Mouse (Mus musculus): ENCODE measurements around the gene Shisal1. TPM values are rescaled to one million over a fixed set of nuclear protein-coding genes. Genes with fewer than 3 reads are reported as not detected.
A peak's percentile ranks its signal among the peaks of the same experiment; 100 is the strongest.

The Shisal1 gene
- polyA plus RNA-seq, 1 experiment from 2014 or later: 0.74 TPM

DNA sequence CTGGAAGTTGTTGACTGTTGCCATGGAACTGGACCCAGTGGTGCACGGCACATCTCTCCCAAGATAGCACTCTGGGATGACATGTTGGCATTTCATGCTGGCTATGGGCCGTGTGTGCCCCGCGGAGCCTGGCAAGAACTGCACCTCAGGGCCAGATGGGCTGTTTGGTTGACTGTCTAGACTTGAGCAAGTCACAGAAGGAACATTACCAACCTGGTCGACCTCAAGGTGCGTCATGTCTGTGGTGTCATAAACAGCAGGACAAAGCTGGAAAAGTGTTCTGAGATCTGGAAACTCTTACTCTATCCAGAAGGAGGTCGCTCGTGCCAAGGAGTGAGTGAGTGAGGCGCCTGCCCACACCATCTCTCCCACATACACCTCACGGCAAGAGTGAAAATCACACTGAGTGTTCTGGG, 80.3 kb downstream of the Shisal1 start:
- Histone ChIP-seq H3K9me3 (ENCODE audit: control insufficient read depth, low read length) (peaks cover 3% of the 10 kb centered on the region), H3K4me1 (replicated peaks; ENCODE audit: control insufficient read depth, insufficient read depth, low read length) (no peaks in the 10 kb centered on the region), H3K4me3 (ENCODE audit: low read length) (no peak overlapping the region), H3K27me3 (ENCODE audit: control insufficient read depth, insufficient read depth, low read depth, low read length) (no peaks in the 10 kb centered on the region), H3K4me2 (ENCODE audit: low read depth, low read length) (no peak overlapping the region), H3K27ac (ENCODE audit: low read length) (no peak overlapping the region), H3K9ac (ENCODE audit: low read length) (no peak overlapping the region), H3K36me3 (ENCODE audit: control insufficient read depth, insufficient read depth, low read length) (no peaks in the 10 kb centered on the region)
- no peak for ATAC-seq (ENCODE audit: low read depth)
- 84% methylated on average over 10 of the region's 10 CpGs for WGBS

GRCm38 (mm10) chr15:84365675-84366381, 81.1 kb downstream of the Shisal1 start:
- WGBS: 51% methylated on average over 17 of the region's 17 CpGs
- Histone ChIP-seq H3K9ac (ENCODE audit: low read length) (no peak overlapping the region), H3K4me2 (ENCODE audit: low read depth, low read length) (no peak overlapping the region), H3K4me3 (ENCODE audit: low read length) (no peak overlapping the region), H3K27me3 (ENCODE audit: control insufficient read depth, insufficient read depth, low read depth, low read length) (no peaks in the 10 kb centered on the region), H3K9me3 (ENCODE audit: control insufficient read depth, low read length) (peaks cover 3% of the 10 kb centered on the region), H3K27ac (ENCODE audit: low read length) (no peak overlapping the region), H3K36me3 (ENCODE audit: control insufficient read depth, insufficient read depth, low read length) (no peaks in the 10 kb centered on the region), H3K4me1 (replicated peaks; ENCODE audit: control insufficient read depth, insufficient read depth, low read length) (no peaks in the 10 kb centered on the region)
- peak; percentile 41; the same call in 1 of the 2 replicates for ATAC-seq (ENCODE audit: low read depth)

DNA sequence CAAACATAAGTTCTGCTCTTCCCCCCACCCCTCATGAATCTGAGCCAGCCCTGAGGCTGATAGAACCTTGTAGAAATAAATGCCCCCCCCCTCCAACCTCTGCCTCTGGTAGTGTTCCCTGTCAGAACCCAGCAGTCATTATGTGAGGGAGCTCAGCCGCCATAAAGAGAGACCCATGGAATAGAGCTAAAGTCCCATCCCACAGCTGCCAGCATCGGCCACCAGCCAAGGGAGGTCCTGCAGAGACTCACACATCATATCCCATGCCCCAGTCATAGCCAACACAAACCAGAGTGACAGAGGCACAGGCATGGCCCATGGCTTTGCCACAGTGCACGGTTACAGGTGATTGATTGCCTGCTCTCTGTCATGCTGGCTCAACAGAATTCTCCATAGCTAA, 82.2 kb downstream of the Shisal1 start:
- Histone ChIP-seq H3K9me3 (ENCODE audit: control insufficient read depth, low read length) (peaks cover 3% of the 10 kb centered on the region), H3K4me3 (ENCODE audit: low read length) (no peak overlapping the region), H3K4me1 (replicated peaks; ENCODE audit: control insufficient read depth, insufficient read depth, low read length) (no peaks in the 10 kb centered on the region), H3K27ac (ENCODE audit: low read length) (no peak overlapping the region), H3K36me3 (ENCODE audit: control insufficient read depth, insufficient read depth, low read length) (no peaks in the 10 kb centered on the region), H3K4me2 (ENCODE audit: low read depth, low read length) (no peak overlapping the region), H3K9ac (ENCODE audit: low read length) (no peak overlapping the region), H3K27me3 (ENCODE audit: control insufficient read depth, insufficient read depth, low read depth, low read length) (no peaks in the 10 kb centered on the region)
- ATAC-seq (ENCODE audit: low read depth): no peak
- WGBS: 77% methylated on average over 3 of the region's 3 CpGs

DNA sequence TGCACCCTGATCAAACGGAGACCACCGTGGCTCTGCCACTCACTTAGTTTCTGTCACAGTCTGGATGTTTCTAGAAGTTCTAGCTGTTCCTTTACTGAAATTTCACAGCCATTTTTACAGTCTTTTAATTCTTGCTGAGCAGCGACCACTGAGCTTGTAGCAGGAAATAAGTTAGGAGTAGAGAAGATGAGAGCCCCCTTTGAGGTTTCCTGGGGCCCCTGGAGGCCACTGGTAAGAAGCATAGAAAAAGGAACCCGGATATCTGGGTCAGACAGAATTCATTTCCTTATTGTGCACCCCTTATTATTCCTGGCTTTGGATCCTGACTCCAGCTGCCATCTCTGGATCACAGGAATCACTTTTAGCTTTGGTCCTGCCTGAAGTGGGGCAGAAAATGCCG, 91.8 kb downstream of the Shisal1 start:
- no peak overlapping the region for H3K27ac ChIP-seq (ENCODE audit: low read length)
- ATAC-seq (ENCODE audit: low read depth): no peak
- H3K36me3 ChIP-seq (ENCODE audit: control insufficient read depth, insufficient read depth, low read length): no peaks in the 10 kb centered on the region
- 73% methylated on average over 5 of the region's 5 CpGs for whole genome bisulfite sequencing
- no peak overlapping the region for H3K4me3 ChIP-seq (ENCODE audit: low read length)
- H3K9me3 ChIP-seq (ENCODE audit: control insufficient read depth, low read length): no peaks in the 10 kb centered on the region
- no peak overlapping the region for H3K4me2 ChIP-seq (ENCODE audit: low read depth, low read length)
- no peaks in the 10 kb centered on the region for H3K27me3 ChIP-seq (ENCODE audit: control insufficient read depth, insufficient read depth, low read depth, low read length)
- H3K9ac ChIP-seq (ENCODE audit: low read length): no peak overlapping the region
- peaks cover 8% of the 10 kb centered on the region; the same call in 1 of the 2 replicates for H3K4me1 ChIP-seq (replicated peaks; ENCODE audit: control insufficient read depth, insufficient read depth, low read length)

GRCm38 (mm10) chr15:84351915-84352844, 94.7 kb downstream of the Shisal1 start:
- Histone ChIP-seq H3K27ac (ENCODE audit: low read length) (peak overlapping the region; percentile 45), H3K4me2 (ENCODE audit: low read depth, low read length) (no peak overlapping the region), H3K4me3 (ENCODE audit: low read length) (no peak overlapping the region), H3K9ac (ENCODE audit: low read length) (no peak overlapping the region), H3K9me3 (ENCODE audit: control insufficient read depth, low read length) (no peaks in the 10 kb centered on the region), H3K4me1 (replicated peaks; ENCODE audit: control insufficient read depth, insufficient read depth, low read length) (peaks cover 8% of the 10 kb centered on the region; the same call in 1 of the 2 replicates), H3K27me3 (ENCODE audit: control insufficient read depth, insufficient read depth, low read depth, low read length) (no peaks in the 10 kb centered on the region), H3K36me3 (ENCODE audit: control insufficient read depth, insufficient read depth, low read length) (no peaks in the 10 kb centered on the region)
- ATAC-seq (ENCODE audit: low read depth): peak; percentile 72
- WGBS: 43% methylated on average over 21 of the region's 21 CpGs

DNA sequence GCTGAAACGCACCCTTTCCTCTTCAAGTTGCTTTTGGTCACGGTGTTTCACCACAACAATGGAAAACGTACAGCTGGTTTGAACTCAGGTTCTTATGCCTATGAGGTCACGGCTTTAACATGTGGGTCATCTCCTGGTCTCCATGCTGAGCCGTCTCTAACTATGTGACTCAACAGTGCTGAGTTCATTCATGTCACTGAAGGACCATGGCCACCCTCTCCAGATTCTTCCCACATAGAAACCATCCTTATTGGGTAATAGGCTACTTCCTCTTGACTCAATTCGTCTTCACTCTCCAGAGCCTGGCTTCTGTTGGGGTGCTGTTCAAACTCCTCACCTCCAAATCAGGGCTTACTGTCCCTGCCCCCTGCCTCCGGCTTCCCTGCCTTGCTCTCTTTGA, 95.6 kb downstream of the Shisal1 start:
- no peak overlapping the region for H3K4me2 ChIP-seq (ENCODE audit: low read depth, low read length)
- H3K27me3 ChIP-seq (ENCODE audit: control insufficient read depth, insufficient read depth, low read depth, low read length): no peaks in the 10 kb centered on the region
- H3K36me3 ChIP-seq (ENCODE audit: control insufficient read depth, insufficient read depth, low read length): no peaks in the 10 kb centered on the region
- 77% methylated on average over 7 of the region's 7 CpGs for WGBS
- H3K9ac ChIP-seq (ENCODE audit: low read length): no peak overlapping the region
- peaks cover 8% of the 10 kb centered on the region; the same call in 1 of the 2 replicates for H3K4me1 ChIP-seq (replicated peaks; ENCODE audit: control insufficient read depth, insufficient read depth, low read length)
- no peaks in the 10 kb centered on the region for H3K9me3 ChIP-seq (ENCODE audit: control insufficient read depth, low read length)
- no peak for ATAC-seq (ENCODE audit: low read depth)
- no peak overlapping the region for H3K4me3 ChIP-seq (ENCODE audit: low read length)
- no peak overlapping the region for H3K27ac ChIP-seq (ENCODE audit: low read length)

DNA sequence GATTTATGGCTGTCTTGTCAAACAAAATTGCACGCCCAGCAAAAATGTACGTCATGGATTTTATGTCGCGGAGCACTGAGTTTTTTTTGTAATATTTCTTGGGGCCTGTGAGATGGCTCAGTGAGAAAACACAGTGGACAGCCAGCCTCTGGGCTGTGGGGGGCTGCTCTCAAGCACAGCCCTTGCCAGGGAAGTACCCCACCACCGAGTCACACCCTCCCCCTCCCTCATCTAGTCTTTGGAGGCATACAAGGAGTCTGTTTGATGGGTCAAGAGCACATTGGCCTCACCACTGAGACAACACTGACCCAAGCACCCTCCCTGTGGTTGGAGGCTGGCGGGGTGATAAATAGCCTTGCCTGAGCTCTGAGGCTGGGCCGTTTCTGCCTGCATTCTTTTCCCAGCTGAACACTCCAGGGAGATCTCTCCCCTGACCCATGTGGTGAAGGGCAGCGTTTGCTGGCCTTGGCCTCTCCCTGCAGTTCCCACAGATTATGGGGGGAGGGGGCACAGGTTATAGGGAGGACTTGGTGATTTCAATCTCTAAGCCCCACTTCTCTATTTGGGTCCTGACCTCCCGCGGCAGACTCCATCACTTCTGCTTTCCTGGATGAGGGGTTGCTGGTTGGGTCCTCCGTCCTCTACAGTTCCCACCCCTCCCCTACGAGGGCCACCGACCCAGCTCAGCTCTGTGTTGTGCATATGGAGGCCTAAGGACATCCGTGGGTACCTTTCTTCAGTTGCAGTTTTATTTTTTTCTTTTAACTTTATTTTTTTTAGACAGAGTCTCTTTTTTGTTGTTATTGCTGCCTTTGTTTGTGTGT, 96.8 kb downstream of the Shisal1 start:
- Histone ChIP-seq H3K27ac (ENCODE audit: low read length) (no peak overlapping the region), H3K4me2 (ENCODE audit: low read depth, low read length) (no peak overlapping the region), H3K9me3 (ENCODE audit: control insufficient read depth, low read length) (no peaks in the 10 kb centered on the region), H3K9ac (ENCODE audit: low read length) (no peak overlapping the region), H3K4me3 (ENCODE audit: low read length) (no peak overlapping the region), H3K36me3 (ENCODE audit: control insufficient read depth, insufficient read depth, low read length) (no peaks in the 10 kb centered on the region), H3K27me3 (ENCODE audit: control insufficient read depth, insufficient read depth, low read depth, low read length) (no peaks in the 10 kb centered on the region), H3K4me1 (replicated peaks; ENCODE audit: control insufficient read depth, insufficient read depth, low read length) (peaks cover 8% of the 10 kb centered on the region; the same call in 1 of the 2 replicates)
- no peak for ATAC-seq (ENCODE audit: low read depth)
- WGBS: 38% methylated on average over 14 of the region's 14 CpGs

- no peak for ATAC-seq (ENCODE audit: low read depth)
- no peaks in the 10 kb centered on the region for H3K27me3 ChIP-seq (ENCODE audit: control insufficient read depth, insufficient read depth, low read depth, low read length)
- H3K4me3 ChIP-seq (ENCODE audit: low read length): no peak overlapping the region
- H3K9me3 ChIP-seq (ENCODE audit: control insufficient read depth, low read length): no peaks in the 10 kb centered on the region
- H3K36me3 ChIP-seq (ENCODE audit: control insufficient read depth, insufficient read depth, low read length): no peaks in the 10 kb centered on the region
- peaks cover 8% of the 10 kb centered on the region; the same call in 1 of the 2 replicates for H3K4me1 ChIP-seq (replicated peaks; ENCODE audit: control insufficient read depth, insufficient read depth, low read length)
- WGBS: 93% methylated on average over 4 of the region's 4 CpGs
- H3K4me2 ChIP-seq (ENCODE audit: low read depth, low read length): no peak overlapping the region
- H3K9ac ChIP-seq (ENCODE audit: low read length): no peak overlapping the region
- no peak overlapping the region for H3K27ac ChIP-seq (ENCODE audit: low read length)
Observed at GRCm38 (mm10) chr15:84348769-84349168, 98.1 kb downstream of the Shisal1 start.
